Mouse (Mus musculus) bone marrow macrophage, adult 2 months (primary cell): ENCODE data around the gene Pik3r1. TPM values are rescaled to one million over a fixed set of nuclear protein-coding genes. Genes with fewer than 3 reads are reported as not detected.

Experiments
- H3K27ac ChIP-seq: 2 replicates; pipeline ENCODE4 v1.5.1; 2012; ENCODE audit warnings: low read depth, low read length; ENCODE audit not compliant: insufficient read depth
- H3K4me1 ChIP-seq: 2 replicates; pipeline ENCODE4 v1.6.1; 2012; ENCODE audit warnings: low read length; ENCODE audit not compliant: control insufficient read depth, insufficient read depth
- H3K4me3 ChIP-seq: 2 replicates; pipeline ENCODE4 v1.5.1; 2012; ENCODE audit warnings: mild to moderate bottlenecking, low read length, moderate library complexity; ENCODE audit not compliant: insufficient read depth
- CTCF ChIP-seq: IDR thresholded peaks from 2 replicates; pipeline ENCODE4 v1.5.1; 2012; ENCODE audit warnings: low read depth, mild to moderate bottlenecking, low read length, moderate library complexity
- POLR2A ChIP-seq: IDR thresholded peaks from 2 replicates; pipeline ENCODE4 v1.6.1; 2012; ENCODE audit warnings: mild to moderate bottlenecking, low read depth, low read length, borderline replicate concordance
- polyA plus RNA-seq: library from polyadenylated mRNA; stranded (reverse); fragments of >200 nt; gene quantifications from 2 replicates; pipeline ENCODE4 v1.2.4, GENCODE M21; 2012; ENCODE audit not compliant: missing spikeins, insufficient read depth, insufficient read length

The Pik3r1 gene
- 52.5 and 53.9 TPM in 2 replicates for polyA plus RNA-seq

DNA sequence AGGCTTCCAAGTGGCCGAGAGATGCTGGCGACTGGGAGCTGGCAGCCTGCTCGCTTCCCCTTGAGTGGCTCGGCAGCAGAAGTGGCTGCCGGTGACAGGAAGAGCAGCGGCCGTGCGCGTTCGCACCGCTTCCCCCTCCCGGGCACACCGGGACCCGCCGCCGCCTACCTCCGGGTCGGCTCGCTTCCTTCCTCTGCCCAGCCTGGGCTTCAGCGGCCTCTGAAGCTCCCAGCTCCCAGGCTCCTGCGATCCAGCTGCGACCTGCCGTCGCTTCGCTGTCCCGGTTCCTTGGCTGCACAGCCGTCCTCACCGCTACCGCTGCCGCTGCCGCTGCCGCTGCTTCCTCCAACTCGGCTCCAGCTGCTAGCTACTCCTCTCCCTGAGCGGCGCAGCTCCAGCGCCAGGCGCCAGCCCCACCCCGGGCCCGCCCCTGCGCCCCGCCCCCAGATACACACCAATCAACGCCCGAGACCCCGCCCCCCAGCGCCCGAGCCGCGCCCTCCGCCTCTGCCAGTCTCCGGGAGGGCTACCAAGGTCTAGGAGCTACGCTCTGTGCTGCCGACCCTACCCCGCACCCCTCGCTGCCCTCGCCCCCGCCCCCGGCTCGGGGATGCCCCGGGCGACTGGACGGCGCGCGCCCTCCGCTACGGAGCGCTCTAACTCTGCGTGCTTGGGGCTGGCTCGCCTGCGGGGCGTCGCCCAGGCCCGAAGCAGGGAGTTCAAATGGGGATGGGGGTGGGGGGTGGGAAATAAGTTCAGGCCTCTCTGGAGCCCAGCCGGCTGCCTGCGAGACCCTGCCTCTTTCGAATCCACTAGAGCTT lies at the start of gene Pik3r1:
Gene Pik3r1 (minus strand): TSS at position 409 of the 821 bp plus-strand sequence.
- Histone ChIP-seq H3K27ac (peak within 1 kb of the TSS; percentile 92), H3K4me3 (peak within 1 kb of the TSS; percentile 87), H3K4me1 (peaks cover 13% of the 10 kb centered on the region)
- no peak for TF ChIP-seq CTCF
- TF ChIP-seq POLR2A, result peak; percentile 60; the same call in 1 of the 2 replicates

- Histone ChIP-seq H3K4me3 (no peak overlapping the region), H3K4me1 (no peaks in the 10 kb centered on the region), H3K27ac (no peak overlapping the region)
- no peak for TF ChIP-seq POLR2A
- no peak for TF ChIP-seq CTCF
Observed at GRCm38 (mm10) chr13:101813267-101813900, 45.4 kb upstream of the Pik3r1 start.

DNA sequence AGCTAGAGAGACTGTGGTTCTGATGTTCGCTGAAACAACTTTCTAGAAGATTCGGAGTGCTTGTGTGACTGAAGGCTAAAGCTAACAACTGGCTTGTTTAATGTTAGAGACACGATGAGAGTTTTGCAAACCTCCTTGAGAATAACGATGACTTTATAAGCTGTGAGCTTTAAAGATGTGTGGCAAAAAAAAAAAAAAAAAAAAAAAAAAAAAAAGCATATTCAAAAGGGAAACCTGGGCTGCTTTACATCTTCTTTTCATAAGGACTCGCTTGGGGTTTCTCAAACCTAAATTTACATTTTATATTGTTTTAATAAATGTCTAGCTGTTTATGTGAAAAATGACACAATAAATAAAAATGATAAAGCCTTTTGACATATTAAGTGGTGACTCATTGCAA lies 44.3 kb upstream of the Pik3r1 start:
- no peak overlapping the region for H3K4me3 ChIP-seq
- no peak for TF ChIP-seq CTCF
- TF ChIP-seq POLR2A, result no peak
- no peak overlapping the region for H3K27ac ChIP-seq
- no peaks in the 10 kb centered on the region for H3K4me1 ChIP-seq

GRCm38 (mm10) chr13:101811882-101812281 lies 43.9 kb upstream of the Pik3r1 start:
- TF ChIP-seq POLR2A (no peak), CTCF (no peak)
- Histone ChIP-seq H3K27ac (no peak overlapping the region), H3K4me3 (no peak overlapping the region), H3K4me1 (no peaks in the 10 kb centered on the region)

- Histone ChIP-seq H3K4me3 (no peak overlapping the region), H3K4me1 (no peaks in the 10 kb centered on the region), H3K27ac (no peak overlapping the region)
- TF ChIP-seq POLR2A (no peak), CTCF (no peak)
Observed at GRCm38 (mm10) chr13:101810667-101811066, 42.6 kb upstream of the Pik3r1 start.

DNA sequence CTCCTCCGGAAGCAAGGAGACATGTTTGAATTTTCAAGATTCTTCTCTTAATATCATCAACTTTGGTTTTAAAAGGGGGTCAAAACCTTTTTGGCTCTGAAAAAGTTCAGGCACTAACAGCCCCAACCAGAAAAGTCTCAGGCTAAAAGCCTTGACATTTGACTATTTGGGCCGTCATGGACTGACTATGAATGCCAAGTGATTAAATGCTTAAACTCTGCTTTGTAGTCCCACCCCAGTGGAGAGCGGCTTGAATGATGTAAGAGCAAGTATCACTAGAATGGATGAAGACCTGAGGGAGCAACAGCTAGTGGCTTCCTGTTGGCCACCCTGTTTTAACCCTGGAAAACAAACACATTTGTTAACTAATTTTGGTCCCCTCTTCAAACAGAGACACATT lies 41.8 kb upstream of the Pik3r1 start:
- no peak for TF ChIP-seq CTCF
- no peak for TF ChIP-seq POLR2A
- H3K4me3 ChIP-seq, result no peak overlapping the region
- no peaks in the 10 kb centered on the region for H3K4me1 ChIP-seq
- no peak overlapping the region for H3K27ac ChIP-seq

DNA sequence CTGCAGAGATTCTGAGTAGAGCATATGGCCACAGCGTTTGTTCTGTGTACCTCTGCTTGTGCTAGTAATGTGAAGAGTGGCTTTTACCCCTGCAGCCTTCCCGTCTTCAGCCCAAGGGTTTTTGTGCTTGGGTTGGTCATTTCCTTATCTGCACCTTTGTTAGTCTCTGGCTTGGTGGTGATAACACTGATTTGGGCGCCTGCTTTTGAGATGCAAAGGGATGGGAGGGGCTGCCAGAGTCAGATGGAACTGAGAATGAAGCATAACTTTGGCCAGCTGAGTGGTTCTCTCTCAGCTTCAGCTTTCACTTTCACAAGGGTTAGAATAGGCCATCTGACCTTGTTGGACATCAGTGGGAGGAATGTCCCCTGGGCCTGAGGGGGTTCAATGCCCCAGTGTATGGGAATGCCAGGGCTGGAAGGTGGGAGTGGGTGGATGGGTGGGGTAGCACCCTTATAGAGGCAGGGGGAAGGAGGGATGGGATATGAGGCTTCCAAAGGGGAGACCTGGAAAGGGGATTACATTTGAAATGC lies 37.6 kb upstream of the Pik3r1 start:
- H3K4me3 ChIP-seq, result no peak overlapping the region
- H3K4me1 ChIP-seq, result no peaks in the 10 kb centered on the region
- TF ChIP-seq CTCF (no peak), POLR2A (no peak)
- no peak overlapping the region for H3K27ac ChIP-seq

DNA sequence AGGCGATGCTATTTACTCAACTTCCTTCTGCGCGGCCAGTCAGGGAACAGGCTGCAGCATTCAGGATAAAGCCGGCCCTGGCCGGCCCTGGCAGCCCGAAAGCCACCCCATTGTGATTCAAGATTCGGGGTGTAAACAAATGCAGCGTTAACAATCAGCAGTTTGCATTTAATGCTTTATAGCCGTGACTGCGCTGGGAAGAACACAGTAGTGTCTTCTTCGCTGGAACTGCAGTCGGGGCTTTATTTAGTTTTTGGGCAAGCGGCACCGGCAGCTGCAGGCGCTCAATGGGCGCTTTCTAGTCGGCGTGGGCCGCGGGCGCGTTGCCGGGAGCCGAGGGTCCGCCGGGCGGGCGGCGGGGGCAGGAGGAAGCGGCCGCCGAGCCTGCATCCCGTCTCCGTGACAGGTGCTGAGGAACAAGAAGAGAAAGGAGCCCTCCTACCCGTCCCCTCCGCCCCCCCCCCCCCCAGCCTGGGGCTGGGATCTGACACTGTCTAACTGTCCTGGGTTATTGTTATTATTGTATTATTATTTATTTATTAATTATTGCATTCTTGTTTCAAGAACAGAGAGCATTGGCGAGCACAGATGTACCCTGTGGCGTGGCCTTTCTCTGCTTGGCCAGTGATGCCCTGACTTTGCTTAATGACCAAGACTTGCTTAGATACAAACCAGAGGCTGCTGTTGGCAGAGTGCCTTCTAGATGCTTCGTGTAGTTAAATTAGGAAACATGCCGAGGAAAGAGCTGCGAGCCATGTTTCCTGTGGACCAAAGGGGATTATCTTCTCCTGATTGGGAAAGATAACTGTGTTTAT lies 33.6 kb upstream of the Pik3r1 start:
- Histone ChIP-seq H3K27ac (no peak overlapping the region), H3K4me3 (peak overlapping the region; percentile 47), H3K4me1 (no peaks in the 10 kb centered on the region)
- TF ChIP-seq POLR2A (no peak), CTCF (no peak)

- no peaks in the 10 kb centered on the region for H3K4me1 ChIP-seq
- H3K4me3 ChIP-seq, result 0 out of 2 replicates have a peak overlapping the region, but pooled peaks have one; percentile 47
- TF ChIP-seq POLR2A (no peak), CTCF (no peak)
- no peak overlapping the region for H3K27ac ChIP-seq
Observed at GRCm38 (mm10) chr13:101800833-101801371, 32.9 kb upstream of the Pik3r1 start.
